Comparison of ENCODE assay signal across 1 mouse cellular context in the genomic region with DNA sequence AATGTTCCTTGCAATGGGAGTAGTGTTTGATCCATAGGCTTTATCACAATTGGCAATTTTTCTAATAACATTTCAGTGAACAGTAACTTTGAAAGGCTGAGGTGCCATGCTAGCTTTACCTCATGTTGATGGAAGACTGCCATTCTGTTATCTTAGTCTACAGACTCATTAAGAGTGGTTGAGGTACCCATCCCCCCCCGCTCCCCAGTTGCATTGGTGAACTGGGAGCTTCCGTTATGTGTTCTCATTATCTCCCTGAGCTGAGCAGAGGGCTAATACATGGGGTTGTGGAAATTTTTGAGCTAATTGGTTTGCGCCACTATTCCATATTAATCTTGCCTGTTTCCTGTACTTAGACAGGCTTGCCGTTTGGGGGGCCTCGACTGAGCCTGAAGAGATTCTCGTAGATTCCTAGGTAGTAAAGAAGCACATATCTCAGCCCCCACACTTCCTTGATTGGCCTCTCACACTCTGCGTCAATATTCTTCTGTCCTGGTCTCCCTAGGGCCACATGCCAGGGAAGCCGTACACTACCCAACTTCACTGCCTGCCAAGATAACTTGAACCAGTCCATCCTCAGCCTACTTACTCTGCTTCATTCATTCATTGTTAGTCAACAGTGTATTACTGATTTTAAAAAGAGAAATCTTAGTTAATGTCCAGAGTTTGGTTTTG.
TF ChIP-seq lines count a peak whose summit lies in the region.

No protein-coding gene starts in this region.

TF ChIP-seq in MEL, 35 proteins besides CTCF, POLR2A, EP300 and RAD21 (continued from another document):
- TF ChIP-seq MYC (IDR thresholded peaks at IDR 0.05; ENCODE audit: low read depth, low read length) = no peak
- TF ChIP-seq POLR2AphosphoS5 (IDR thresholded peaks at IDR 0.05; ENCODE audit: borderline replicate concordance, low read depth, low read length) = no peak
- no peak for TF ChIP-seq ELF1 (IDR thresholded peaks at IDR 0.05; ENCODE audit: low read depth, low read length)
- no peak for TF ChIP-seq SMC3 (IDR thresholded peaks at IDR 0.05; ENCODE audit: low read depth, low read length)
- no peak for TF ChIP-seq MAFK (IDR thresholded peaks at IDR 0.05; ENCODE audit: borderline replicate concordance, low read depth, low read length)
- TF ChIP-seq TAL1 (IDR thresholded peaks at IDR 0.05; ENCODE audit: low read length) = peak; percentile 36; the same call in 1 of the 2 replicates
- TF ChIP-seq E2F4 (IDR thresholded peaks at IDR 0.05; ENCODE audit: borderline replicate concordance, low read depth, low read length) = no peak
- no peak for TF ChIP-seq ZKSCAN1 (IDR thresholded peaks at IDR 0.05; ENCODE audit: low read depth, low read length)
- TF ChIP-seq ZC3H11A (IDR thresholded peaks at IDR 0.05; ENCODE audit: low read depth, low read length) = 0 out of 2 replicates have a peak, but pooled peaks have one; percentile 1
- TF ChIP-seq USF1 (IDR thresholded peaks at IDR 0.05; ENCODE audit: low read depth, low read length) = no peak
- TF ChIP-seq NELFE (IDR thresholded peaks at IDR 0.05; ENCODE audit: low read depth, low read length) = no peak
- TF ChIP-seq MXI1 (IDR thresholded peaks at IDR 0.05; ENCODE audit: low read depth, low read length) = peak; percentile 50; the same call in 1 of the 2 replicates
- TF ChIP-seq RCOR1 (IDR thresholded peaks at IDR 0.05; ENCODE audit: low read depth, low read length) = peak; percentile 17; the same call in 1 of the 2 replicates
- TF ChIP-seq ZMIZ1 (IDR thresholded peaks at IDR 0.05; ENCODE audit: low read depth, low read length) = no peak
- 0 out of 2 replicates have a peak, but pooled peaks have one; percentile 35 for TF ChIP-seq SIN3A (IDR thresholded peaks at IDR 0.05; ENCODE audit: low read length)
- TF ChIP-seq GABPA (IDR thresholded peaks at IDR 0.05; ENCODE audit: low read depth, low read length) = no peak
- TF ChIP-seq UBTF (IDR thresholded peaks at IDR 0.05; ENCODE audit: borderline replicate concordance, insufficient read depth, low read depth, low read length) = no peak
- no peak for TF ChIP-seq USF2 (IDR thresholded peaks at IDR 0.05; ENCODE audit: borderline replicate concordance in 1 of 2, insufficient read depth in 1 of 2, low read depth in 1 of 2, low read length in 2 of 2)
- TF ChIP-seq MAZ (IDR thresholded peaks at IDR 0.05; ENCODE audit: low read depth, low read length) = no peak
- TF ChIP-seq GATA1 (IDR thresholded peaks at IDR 0.05; ENCODE audit: low read depth, low read length) = peak; percentile 50; the same call in 1 of the 2 replicates
- TF ChIP-seq POLR2AphosphoS2 (IDR thresholded peaks at IDR 0.05; ENCODE audit: low read length) = no peak
- TF ChIP-seq MAX (IDR thresholded peaks at IDR 0.05; ENCODE audit: low read length) = 0 out of 2 replicates have a peak, but pooled peaks have one; percentile 7
- no peak for TF ChIP-seq KAT2A (conservative IDR thresholded peaks at IDR 0.05; ENCODE audit: low read depth, low read length)
- no peak for TF ChIP-seq HCFC1 (IDR thresholded peaks at IDR 0.05; ENCODE audit: low read depth, low read length)
- peak; percentile 73 for TF ChIP-seq ETS1 (IDR thresholded peaks at IDR 0.05; ENCODE audit: low read depth, low read length)
- peak; percentile 63 for TF ChIP-seq CHD2 (IDR thresholded peaks at IDR 0.05; ENCODE audit: low read length)
- TF ChIP-seq TBP (IDR thresholded peaks at IDR 0.05; ENCODE audit: low read depth, low read length) = no peak
- peak; percentile 74 for TF ChIP-seq TCF12 (IDR thresholded peaks at IDR 0.05; ENCODE audit: low read depth, low read length)
